Mouse (Mus musculus): ENCODE measurements at regions not wholly inside any gene's neighbourhood (a gene's known extent, or its start where the extent isn't known, plus 50 kb on each side); places are given as distances from the start of the nearest gene placed in this dataset.
A peak's percentile ranks its signal among the peaks of the same experiment; 100 is the strongest.

DNA sequence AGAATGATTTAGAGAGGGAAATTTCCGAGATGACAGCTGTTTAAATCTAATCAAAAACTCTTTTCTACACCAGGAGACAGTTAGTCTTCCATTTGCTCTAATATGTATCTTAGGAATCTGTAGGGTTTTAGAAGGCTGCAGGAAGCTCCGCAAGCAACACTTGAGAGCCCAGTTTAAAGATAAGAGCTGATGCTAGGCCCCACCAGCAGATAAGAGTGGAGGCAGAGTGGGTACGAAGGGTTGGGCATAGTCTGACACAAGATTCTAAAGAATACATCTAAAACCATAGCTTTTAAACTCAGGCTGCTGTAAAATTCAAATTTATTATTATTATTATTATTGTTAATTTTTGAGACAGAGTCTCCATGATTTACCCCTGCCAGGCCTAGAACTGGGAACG is 106.7 kb upstream of the Adgrl2 start:
- 49% methylated on average over 4 of the region's 4 CpGs for WGBS
- H3K9ac ChIP-seq, result no peak overlapping the region
- H3K4me1 ChIP-seq (replicated peaks), result peaks cover 9% of the 10 kb centered on the region; the same call in 1 of the 2 replicates
- H3K9me3 ChIP-seq (replicated peaks), result no peaks in the 10 kb centered on the region
- H3K27ac ChIP-seq, result no peak overlapping the region
- H3K27me3 ChIP-seq, result no peaks in the 10 kb centered on the region
- no peak for ATAC-seq (replicated peaks; ENCODE audit: insufficient number of reproducible peaks, insufficient read depth, low FRiP score, low read depth)
- H3K4me2 ChIP-seq, result no peak overlapping the region
- H3K36me3 ChIP-seq, result no peaks in the 10 kb centered on the region
- H3K4me3 ChIP-seq, result no peak overlapping the region

DNA sequence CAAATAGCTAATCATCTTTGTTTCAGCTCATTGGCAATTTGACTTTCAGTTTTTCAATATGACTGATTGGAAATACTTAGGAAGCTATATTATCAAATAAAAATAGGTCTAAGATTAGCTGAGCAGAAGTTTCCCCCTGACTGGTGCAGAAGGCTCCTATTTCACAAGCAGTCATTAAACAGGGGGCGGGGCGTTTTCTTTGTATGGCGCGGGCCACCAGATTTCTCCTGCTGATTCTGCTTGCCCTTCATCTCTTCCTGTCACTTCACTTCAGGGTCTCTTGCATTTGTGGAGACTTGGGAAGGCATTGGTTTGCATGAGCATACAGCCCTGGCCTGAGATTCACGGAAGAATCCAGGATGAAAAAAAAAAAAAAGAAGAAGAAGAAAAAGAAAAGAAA is 102.3 kb upstream of the Adgrl2 start:
- Histone ChIP-seq H3K4me1 (replicated peaks) (peaks cover 13% of the 10 kb centered on the region), H3K27me3 (no peaks in the 10 kb centered on the region), H3K27ac (no peak overlapping the region), H3K4me2 (0 out of 2 replicates have a peak overlapping the region, but pooled peaks have one; percentile 27), H3K4me3 (no peak overlapping the region), H3K9me3 (replicated peaks) (no peaks in the 10 kb centered on the region), H3K36me3 (no peaks in the 10 kb centered on the region), H3K9ac (no peak overlapping the region)
- WGBS, result 25% methylated on average over 5 of the region's 5 CpGs
- no peak for ATAC-seq (replicated peaks; ENCODE audit: insufficient number of reproducible peaks, insufficient read depth, low FRiP score, low read depth)

DNA sequence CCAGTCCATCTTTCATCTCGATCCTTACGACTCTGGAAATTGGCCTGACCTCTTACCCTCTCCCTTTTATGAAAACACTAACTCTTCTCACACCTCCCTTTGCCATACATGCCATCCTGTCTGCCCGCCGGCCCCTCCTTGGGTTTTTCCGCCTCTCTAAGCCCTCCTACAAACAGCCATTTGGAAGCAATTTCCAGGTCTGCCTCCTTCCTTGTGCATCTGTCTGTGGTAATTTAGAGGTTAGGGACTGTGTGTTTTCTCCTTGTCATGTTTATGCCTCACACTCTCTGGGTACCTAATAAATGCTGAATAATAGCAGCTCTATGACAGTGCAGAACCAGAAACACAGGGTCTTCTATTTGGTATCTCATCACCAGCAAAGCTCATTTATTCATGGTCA is 99.7 kb upstream of the Adgrl2 start:
- no peaks in the 10 kb centered on the region for H3K27me3 ChIP-seq
- H3K4me1 ChIP-seq (replicated peaks), result peaks cover 29% of the 10 kb centered on the region
- H3K27ac ChIP-seq, result no peak overlapping the region
- 75% methylated on average over 5 of the region's 5 CpGs for WGBS
- no peak overlapping the region for H3K9ac ChIP-seq
- H3K9me3 ChIP-seq (replicated peaks), result no peaks in the 10 kb centered on the region
- H3K36me3 ChIP-seq, result no peaks in the 10 kb centered on the region
- no peak overlapping the region for H3K4me2 ChIP-seq
- no peak overlapping the region for H3K4me3 ChIP-seq
- ATAC-seq (replicated peaks; ENCODE audit: insufficient number of reproducible peaks, insufficient read depth, low FRiP score, low read depth), result no peak

DNA sequence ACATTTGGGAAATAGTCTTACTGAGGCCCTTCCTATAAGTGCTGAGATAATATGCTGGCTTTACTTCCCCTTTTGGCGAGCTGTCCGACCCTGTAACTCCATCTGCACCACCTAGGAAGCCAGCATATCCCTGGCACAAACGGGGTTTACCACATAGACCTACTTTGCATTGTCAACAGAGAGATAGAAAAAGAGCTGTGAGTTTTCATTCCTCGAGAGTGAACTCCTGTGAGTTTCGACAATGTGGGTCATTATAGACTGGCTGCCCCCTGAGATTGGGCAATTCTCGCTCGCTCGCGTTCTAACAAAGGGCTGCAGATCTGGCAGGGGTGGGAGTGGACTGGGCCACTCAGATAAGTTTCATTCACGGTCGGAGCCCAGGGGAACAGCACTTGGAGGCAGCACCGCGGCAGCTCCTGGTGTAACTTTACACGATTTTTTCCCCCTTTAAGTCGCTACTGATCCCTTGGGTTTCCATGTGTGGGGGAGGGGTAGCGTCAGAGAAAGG is 98.3 kb upstream of the Adgrl2 start:
- H3K9me3 ChIP-seq (replicated peaks), result no peaks in the 10 kb centered on the region
- no peak overlapping the region for H3K27ac ChIP-seq
- peaks cover 35% of the 10 kb centered on the region for H3K4me1 ChIP-seq (replicated peaks)
- peak overlapping the region; percentile 74 for H3K4me2 ChIP-seq
- ATAC-seq (replicated peaks; ENCODE audit: insufficient number of reproducible peaks, insufficient read depth, low FRiP score, low read depth), result no peak; the same call in 1 of the 2 replicates
- H3K9ac ChIP-seq, result peak overlapping the region; percentile 32
- no peaks in the 10 kb centered on the region for H3K27me3 ChIP-seq
- H3K36me3 ChIP-seq, result no peaks in the 10 kb centered on the region
- H3K4me3 ChIP-seq, result peak overlapping the region; percentile 45
- 4% methylated on average over 16 of the region's 16 CpGs for WGBS

DNA sequence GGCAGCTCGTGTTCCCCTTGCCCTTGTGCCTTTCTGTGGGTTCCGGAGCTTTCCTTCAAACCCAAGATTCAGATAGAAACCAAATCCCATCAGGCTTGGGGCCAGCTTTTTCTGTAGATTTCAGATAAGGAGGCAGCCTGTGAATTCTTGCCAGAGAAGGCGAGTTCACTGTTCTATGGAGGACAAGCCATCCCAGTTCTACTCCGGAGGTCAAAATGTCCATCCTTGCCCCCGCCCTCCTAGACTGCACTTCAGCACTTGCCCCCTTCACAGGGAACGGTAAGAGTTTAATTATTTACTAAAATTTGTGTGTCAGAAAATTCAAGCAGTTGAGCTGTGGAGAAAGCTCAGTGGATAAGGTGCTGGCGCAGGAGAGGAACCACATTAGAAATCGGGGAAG is 97.1 kb upstream of the Adgrl2 start:
- Histone ChIP-seq H3K27ac (no peak overlapping the region), H3K27me3 (no peaks in the 10 kb centered on the region), H3K4me3 (no peak overlapping the region), H3K9ac (no peak overlapping the region), H3K4me1 (replicated peaks) (peaks cover 35% of the 10 kb centered on the region), H3K36me3 (no peaks in the 10 kb centered on the region), H3K4me2 (no peak overlapping the region), H3K9me3 (replicated peaks) (no peaks in the 10 kb centered on the region)
- WGBS, result 56% methylated on average over 8 of the region's 8 CpGs
- no peak for ATAC-seq (replicated peaks; ENCODE audit: insufficient number of reproducible peaks, insufficient read depth, low FRiP score, low read depth)

DNA sequence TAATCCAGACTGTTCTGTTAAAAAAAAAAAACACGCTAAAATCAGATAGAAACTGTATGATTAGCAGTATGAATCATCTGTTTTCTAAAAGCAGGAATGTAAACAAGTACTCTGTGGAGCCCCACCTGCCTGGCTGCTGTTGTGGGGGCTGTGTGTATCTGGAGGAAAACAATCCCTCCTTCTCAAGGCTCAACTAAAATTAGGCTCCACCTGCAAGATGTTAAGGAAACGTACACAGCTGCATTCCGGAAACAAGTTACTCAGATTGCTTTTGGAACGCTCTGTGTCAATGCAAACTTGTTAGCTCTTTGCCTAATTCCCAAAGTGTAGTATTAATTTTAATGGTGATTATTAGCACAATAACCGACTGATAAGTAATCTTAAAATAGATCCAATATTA is 96.3 kb upstream of the Adgrl2 start:
- H3K9me3 ChIP-seq (replicated peaks), result no peaks in the 10 kb centered on the region
- H3K36me3 ChIP-seq, result no peaks in the 10 kb centered on the region
- H3K4me2 ChIP-seq, result no peak overlapping the region
- H3K4me3 ChIP-seq, result no peak overlapping the region
- peaks cover 35% of the 10 kb centered on the region for H3K4me1 ChIP-seq (replicated peaks)
- H3K27me3 ChIP-seq, result no peaks in the 10 kb centered on the region
- no peak overlapping the region for H3K9ac ChIP-seq
- H3K27ac ChIP-seq, result no peak overlapping the region
- WGBS, result 34% methylated on average over 5 of the region's 5 CpGs
- no peak for ATAC-seq (replicated peaks; ENCODE audit: insufficient number of reproducible peaks, insufficient read depth, low FRiP score, low read depth)

DNA sequence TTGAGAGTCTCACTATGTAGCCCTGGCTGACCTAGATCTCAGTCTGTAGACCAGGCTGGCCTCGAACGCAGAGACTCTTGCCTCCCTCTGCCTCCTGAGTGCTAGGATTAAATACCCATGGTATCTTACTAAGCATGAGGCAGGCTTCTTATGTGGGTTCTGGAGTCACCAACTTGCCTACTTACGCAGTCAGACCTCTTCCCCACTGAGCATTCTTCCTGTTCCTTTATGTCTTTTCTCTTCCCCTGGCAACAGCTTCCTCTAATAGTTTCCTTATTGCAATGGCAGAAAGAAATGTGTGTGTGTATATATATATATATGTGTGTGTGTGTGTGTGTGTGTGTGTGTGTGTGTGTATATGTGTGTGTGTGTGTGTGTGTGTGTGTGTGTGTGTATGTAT is 95.7 kb upstream of the Adgrl2 start:
- no peak overlapping the region for H3K9ac ChIP-seq
- no peak for ATAC-seq (replicated peaks; ENCODE audit: insufficient number of reproducible peaks, insufficient read depth, low FRiP score, low read depth)
- peaks cover 35% of the 10 kb centered on the region for H3K4me1 ChIP-seq (replicated peaks)
- H3K27ac ChIP-seq, result peak overlapping the region; percentile 63
- no peak overlapping the region for H3K4me3 ChIP-seq
- no peaks in the 10 kb centered on the region for H3K9me3 ChIP-seq (replicated peaks)
- 74% methylated on average over 3 of the region's 3 CpGs for WGBS
- H3K36me3 ChIP-seq, result no peaks in the 10 kb centered on the region
- H3K27me3 ChIP-seq, result no peaks in the 10 kb centered on the region
- no peak overlapping the region for H3K4me2 ChIP-seq

DNA sequence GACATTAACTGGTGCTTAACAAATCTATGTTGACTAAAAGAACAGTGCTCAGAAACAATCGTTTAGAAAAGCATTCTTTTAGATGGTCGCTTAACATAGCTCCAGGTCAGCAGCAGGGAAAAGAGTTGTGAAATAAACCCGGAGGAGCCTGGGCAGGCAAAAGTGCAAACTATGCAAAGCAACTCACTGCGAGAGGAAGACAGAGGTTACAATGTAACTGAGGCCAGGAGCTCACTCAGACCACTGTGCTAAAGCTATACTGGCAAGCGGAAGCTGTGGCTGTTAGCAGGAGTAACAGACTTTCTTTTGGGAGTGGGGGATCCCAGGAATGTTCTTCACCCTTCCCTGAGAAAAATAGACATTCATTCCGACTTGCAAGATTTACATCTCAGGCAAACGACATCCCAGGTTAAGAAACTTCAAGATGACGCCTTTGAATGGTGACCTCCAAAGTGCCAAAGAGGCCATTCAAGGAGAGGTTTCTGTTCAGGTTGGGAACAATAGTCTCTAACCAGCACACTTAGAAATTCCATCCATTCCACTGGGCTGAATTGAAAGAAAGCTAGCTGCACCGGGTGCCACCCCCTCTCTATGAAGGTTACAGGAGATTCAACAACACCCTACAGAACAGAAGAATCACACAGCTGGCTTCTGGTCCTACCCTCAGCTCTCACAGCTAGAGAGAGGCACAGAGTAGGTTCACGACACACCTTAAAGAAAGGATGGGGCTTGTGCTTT is 94.7 kb upstream of the Adgrl2 start:
- no peaks in the 10 kb centered on the region for H3K27me3 ChIP-seq
- no peak overlapping the region for H3K9ac ChIP-seq
- no peaks in the 10 kb centered on the region for H3K36me3 ChIP-seq
- no peak overlapping the region for H3K4me3 ChIP-seq
- H3K9me3 ChIP-seq (replicated peaks), result no peaks in the 10 kb centered on the region
- ATAC-seq (replicated peaks; ENCODE audit: insufficient number of reproducible peaks, insufficient read depth, low FRiP score, low read depth), result no peak
- H3K4me2 ChIP-seq, result no peak overlapping the region
- peak overlapping the region; percentile 63 for H3K27ac ChIP-seq
- H3K4me1 ChIP-seq (replicated peaks), result peaks cover 35% of the 10 kb centered on the region
- WGBS, result 42% methylated on average over 10 of the region's 10 CpGs

DNA sequence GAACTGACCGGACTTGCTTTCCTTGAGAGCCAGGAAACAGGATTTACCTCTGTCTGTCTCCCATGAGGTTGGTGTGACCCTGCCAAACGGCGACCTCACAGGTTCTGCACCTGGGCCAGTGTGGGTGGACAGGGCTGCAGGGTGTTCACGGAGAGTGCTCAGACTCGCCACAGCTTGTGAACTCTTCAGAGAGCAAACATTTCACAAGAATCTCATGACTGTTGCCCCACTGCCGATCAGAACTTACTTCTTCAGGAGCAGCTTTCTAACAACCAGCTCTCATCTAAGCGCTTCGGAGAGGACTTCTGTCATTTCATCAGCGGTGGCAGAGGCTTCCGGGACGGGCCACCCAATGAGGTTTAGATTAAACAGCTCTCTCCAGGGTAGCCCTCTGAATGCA is 93.0 kb upstream of the Adgrl2 start:
- H3K4me1 ChIP-seq (replicated peaks), result peaks cover 28% of the 10 kb centered on the region
- H3K4me3 ChIP-seq, result no peak overlapping the region
- no peak overlapping the region for H3K27ac ChIP-seq
- 37% methylated on average over 11 of the region's 11 CpGs for WGBS
- ATAC-seq (replicated peaks; ENCODE audit: insufficient number of reproducible peaks, insufficient read depth, low FRiP score, low read depth), result no peak
- H3K4me2 ChIP-seq, result no peak overlapping the region
- H3K27me3 ChIP-seq, result no peaks in the 10 kb centered on the region
- H3K9ac ChIP-seq, result no peak overlapping the region
- H3K9me3 ChIP-seq (replicated peaks), result no peaks in the 10 kb centered on the region
- H3K36me3 ChIP-seq, result no peaks in the 10 kb centered on the region

DNA sequence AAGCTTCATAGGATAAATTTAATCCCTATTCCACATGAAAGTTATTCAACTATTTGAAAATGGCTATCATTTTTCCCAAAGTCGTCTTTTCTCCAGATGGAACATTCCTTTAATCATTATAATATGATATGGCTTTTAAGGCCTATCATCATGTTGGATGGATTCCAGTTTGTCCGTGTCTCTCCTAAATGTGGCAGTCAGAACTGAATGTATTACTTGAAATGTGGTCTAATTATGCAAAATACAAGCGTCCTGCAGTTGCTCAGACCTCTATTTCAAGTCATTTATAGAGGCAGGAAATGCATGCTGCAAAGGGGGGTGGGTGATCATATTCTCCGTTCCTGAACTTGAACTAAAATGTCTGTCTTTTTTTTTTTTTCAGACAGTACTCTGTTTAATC is 88.5 kb upstream of the Adgrl2 start:
- WGBS, result 55% methylated on average over 4 of the region's 4 CpGs

DNA sequence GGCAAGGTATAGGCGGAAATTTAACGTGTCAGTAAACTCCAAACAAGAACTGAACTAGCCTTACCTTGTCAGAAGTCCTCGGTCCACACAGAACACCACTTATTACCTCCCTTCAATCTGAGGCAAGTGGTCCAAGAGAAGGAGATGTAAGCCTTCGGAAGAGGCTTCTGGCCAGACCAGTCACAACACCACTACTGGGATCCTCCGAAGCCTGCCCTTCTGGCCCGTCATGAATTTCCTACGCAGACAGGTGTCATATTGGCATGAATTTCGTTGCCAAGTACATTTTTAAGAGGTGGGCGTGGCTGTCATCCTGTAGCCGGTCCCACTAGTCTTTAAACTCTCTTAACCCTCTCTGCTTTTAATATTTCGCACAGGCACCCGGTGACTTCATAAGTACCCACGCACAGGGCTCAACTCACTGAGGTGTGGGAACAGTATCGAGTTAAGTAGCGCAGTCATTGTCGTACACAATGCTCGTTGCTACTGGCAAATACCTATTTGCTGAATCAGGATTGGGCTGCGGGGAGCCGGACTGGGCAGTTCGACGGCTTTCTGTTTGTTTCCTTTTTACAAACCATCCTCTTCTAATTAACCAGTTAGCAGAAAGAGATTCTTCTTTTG is 86.7 kb upstream of the Adgrl2 start:
- no peak for ATAC-seq (replicated peaks; ENCODE audit: insufficient number of reproducible peaks, insufficient read depth, low FRiP score, low read depth)
- H3K36me3 ChIP-seq, result no peaks in the 10 kb centered on the region
- H3K9ac ChIP-seq, result no peak overlapping the region
- no peaks in the 10 kb centered on the region for H3K9me3 ChIP-seq (replicated peaks)
- H3K4me1 ChIP-seq (replicated peaks), result no peaks in the 10 kb centered on the region
- peak overlapping the region; percentile 12; the same call in 1 of the 2 replicates for H3K4me2 ChIP-seq
- WGBS, result 61% methylated on average over 21 of the region's 21 CpGs
- H3K27ac ChIP-seq, result no peak overlapping the region
- no peak overlapping the region for H3K4me3 ChIP-seq
- no peaks in the 10 kb centered on the region for H3K27me3 ChIP-seq

More for the DNA sequence above, 88.5 kb upstream of the Adgrl2 start:
- Histone ChIP-seq H3K27me3 (no peaks in the 10 kb centered on the region), H3K9ac (no peak overlapping the region), H3K9me3 (replicated peaks) (no peaks in the 10 kb centered on the region), H3K4me1 (replicated peaks) (no peaks in the 10 kb centered on the region), H3K4me3 (no peak overlapping the region), H3K27ac (no peak overlapping the region), H3K36me3 (no peaks in the 10 kb centered on the region), H3K4me2 (no peak overlapping the region)
- no peak for ATAC-seq (replicated peaks; ENCODE audit: insufficient number of reproducible peaks, insufficient read depth, low FRiP score, low read depth)

DNA sequence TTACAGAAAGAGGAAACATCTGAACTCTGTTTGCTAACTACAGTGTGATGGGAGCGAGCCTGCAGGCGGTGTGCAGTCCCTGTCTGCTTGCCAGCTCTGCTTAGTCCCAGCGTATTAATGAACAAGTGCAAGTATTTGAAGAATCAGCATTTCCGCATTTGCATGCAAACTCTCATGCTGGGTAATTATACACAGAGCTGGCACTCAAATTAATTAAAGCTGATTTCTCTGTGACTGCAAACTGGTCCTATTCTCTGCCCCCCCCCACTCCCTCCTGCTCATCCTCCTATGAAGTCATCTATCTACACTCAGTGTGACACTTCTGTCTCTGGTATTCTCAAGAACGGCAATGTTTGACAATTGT is 85.1 kb upstream of the Adgrl2 start:
- H3K27me3 ChIP-seq, result no peaks in the 10 kb centered on the region
- no peak overlapping the region for H3K9ac ChIP-seq
- no peak overlapping the region for H3K4me3 ChIP-seq
- H3K4me1 ChIP-seq (replicated peaks), result no peaks in the 10 kb centered on the region; the same call in 1 of the 2 replicates
- H3K27ac ChIP-seq, result no peak overlapping the region
- H3K4me2 ChIP-seq, result no peak overlapping the region
- H3K9me3 ChIP-seq (replicated peaks), result no peaks in the 10 kb centered on the region
- no peaks in the 10 kb centered on the region for H3K36me3 ChIP-seq
- no peak for ATAC-seq (replicated peaks; ENCODE audit: insufficient number of reproducible peaks, insufficient read depth, low FRiP score, low read depth)
- 74% methylated on average over 5 of the region's 5 CpGs for WGBS

All from heart, embryonic 15.5 days (tissue).